Mouse (Mus musculus): Measurements from ENCODE around the gene Zfp697.

Zfp697 gene

GRCm38 (mm10) chr3:98382246-98382939 lies at the start of gene Zfp697:
TSS of gene Zfp697 (plus strand) at chr3:98382461.
- peak; percentile 87 for DNase-seq

DNA sequence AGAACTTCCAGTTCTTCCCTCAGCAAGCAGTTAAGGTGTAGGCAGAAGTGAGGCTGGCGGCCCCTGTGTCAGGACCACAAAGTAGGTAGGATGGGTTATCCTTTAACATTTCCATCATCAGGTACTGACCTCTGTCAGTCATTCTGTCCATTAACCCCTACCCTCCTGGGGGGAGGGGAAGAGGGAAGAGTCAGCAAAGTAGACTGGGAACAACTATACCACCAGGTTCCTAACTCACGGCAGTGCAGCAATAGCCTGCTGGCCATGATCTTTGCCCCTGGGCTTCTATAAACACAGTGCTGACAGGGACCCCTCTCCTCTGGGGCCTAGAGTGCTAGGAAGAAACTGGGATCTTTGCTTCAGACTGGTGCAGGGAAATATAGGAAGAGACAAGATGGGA lies 48.3 kb upstream of the Zfp697 start:
- DNase-seq, result no peak

DNA sequence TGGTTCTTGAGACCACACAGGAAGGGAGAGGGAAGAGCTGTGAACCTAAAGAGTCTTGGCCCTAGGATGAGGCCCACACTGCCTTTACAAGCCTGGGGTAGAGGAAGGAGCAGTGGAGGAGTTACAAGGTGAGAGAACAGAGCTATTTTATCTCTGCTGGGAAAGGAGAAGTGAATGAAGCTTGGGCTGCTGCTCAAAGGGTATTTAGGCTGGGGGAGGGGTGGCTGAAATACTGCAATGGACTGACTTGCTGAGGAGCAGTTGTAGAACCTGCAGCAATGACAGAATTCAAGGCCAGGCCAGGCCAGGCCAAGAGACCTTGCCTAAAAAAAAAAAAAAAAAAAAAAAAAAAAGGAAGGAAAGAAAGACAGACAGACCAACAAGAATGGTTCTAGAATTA lies 46.9 kb upstream of the Zfp697 start:
- no peak for DNase-seq

DNA sequence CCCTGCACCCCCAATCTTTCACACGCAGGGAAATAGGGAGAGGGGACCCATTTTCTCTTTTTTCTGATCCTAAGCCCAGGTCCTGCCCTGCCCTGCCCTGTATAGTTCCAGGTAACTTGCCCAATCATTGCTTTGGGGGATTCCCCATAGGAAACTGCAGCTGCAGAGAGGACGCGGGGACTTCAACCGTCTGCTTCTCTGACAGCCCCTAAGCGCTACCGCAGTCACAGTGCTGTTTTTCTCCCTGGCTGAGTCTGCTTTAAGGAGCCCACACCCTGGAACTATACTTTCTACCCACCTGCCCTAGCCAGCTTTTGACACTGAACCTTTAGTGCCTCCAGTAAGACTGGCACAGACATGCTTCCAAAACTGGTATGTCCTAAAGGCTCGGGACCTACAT lies 46.4 kb upstream of the Zfp697 start:
- no peak for DNase-seq

- peak; percentile 45 for DNase-seq
Measured at GRCm38 (mm10) chr3:98336661-98337654, 45.3 kb upstream of the Zfp697 start.

GRCm38 (mm10) chr3:98338584-98339041 lies 43.6 kb upstream of the Zfp697 start:
- DNase-seq, result peak; percentile 78

DNA sequence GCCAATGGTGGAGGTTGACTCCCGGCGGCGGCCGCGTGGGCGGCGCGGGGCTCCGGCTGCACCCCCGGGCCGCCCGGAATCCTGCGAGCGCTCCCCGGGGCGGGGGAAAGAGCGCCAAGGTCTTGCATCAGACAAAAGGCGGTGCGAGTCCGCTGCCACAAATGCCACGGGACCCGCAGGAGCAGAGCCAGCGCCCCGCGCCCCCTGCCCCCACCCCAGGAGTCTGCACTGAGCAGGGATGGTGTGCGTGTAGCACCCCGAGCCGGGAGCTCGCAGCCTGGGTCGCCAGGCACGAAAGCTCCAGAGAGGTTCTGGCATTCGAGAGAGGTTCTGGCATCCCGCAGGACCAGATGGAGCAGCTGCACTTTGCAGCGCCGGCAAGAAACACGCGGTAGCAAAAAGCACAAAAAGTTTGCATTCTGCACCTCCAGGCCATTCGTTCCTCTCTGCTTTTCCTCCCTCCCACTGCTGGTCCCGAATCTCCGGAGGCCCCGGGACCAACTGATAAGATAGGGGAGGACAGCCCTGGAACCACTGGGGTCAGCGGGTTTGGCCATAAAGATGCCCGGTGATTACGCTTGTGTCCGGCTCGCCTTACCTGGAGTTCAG lies 43.1 kb upstream of the Zfp697 start:
- peak; percentile 39 for DNase-seq

- DNase-seq, result peak; percentile 80
Measured at GRCm38 (mm10) chr3:98339706-98340109, 42.6 kb upstream of the Zfp697 start, which contains the start of gene Phgdh. TSS of gene Phgdh (minus strand) at chr3:98339990.

GRCm38 (mm10) chr3:98340818-98341594 lies 41.3 kb upstream of the Zfp697 start:
- no peak for DNase-seq

DNA sequence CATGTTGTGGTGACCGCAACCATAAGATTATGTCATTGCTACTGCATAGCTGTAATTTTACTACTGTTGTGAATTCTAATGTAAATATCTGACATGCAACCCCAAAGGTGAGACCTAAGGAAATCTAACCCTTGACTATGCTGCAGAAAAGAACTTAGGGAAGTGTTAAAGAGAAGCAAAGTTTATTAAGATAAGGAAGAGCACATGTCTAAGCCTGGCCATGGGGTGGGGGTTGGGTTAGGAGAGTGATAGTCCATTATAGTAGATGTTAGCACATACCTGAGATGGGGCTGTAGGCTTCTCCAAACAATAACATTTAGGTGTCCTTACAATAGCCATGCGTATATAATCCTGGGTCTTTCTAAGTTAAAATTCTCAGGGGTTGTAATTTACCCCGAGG lies 39.0 kb upstream of the Zfp697 start:
- no peak for DNase-seq

GRCm38 (mm10) chr3:98348106-98348505 lies 34.2 kb upstream of the Zfp697 start:
- peak; percentile 35 for DNase-seq

- DNase-seq, result no peak
Measured at GRCm38 (mm10) chr3:98348705-98349104, 33.6 kb upstream of the Zfp697 start.

- DNase-seq, result peak; percentile 92
Measured at GRCm38 (mm10) chr3:98353892-98354291, 28.4 kb upstream of the Zfp697 start.

DNA sequence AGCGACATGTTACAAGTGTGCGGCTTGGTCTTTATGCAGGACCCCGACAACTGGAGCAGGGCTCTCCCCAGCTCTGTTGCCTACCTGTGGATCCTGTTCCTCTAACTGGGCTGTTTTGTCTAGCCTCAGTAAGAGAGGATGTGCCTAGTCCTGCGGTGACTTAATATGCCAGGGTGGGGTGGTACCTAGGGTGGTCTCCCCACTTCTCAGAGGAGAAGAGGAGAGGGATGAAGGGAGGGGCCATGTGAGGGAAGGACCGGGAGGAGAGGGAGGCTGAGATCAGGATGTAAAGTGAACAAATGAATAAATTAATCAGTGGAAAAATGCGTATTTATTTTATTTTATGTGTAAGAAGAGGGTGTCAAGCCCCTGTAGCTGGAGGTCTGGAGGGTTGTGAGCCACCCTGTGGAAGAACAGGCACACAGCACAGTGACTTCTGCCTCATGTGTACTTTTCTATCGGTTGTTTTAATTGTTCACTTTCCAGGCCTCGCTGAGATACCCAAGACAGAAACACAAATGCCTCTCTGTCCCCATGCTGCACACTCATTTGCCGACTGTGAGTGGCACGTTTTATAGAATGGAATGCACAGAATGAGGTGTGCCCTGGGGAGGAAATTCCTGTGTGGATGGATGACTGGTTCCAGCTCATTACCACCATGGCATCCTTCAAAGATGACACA lies 26.8 kb upstream of the Zfp697 start:
- DNase-seq, result no peak

- no peak for DNase-seq
Measured at GRCm38 (mm10) chr3:98356026-98356365, 26.3 kb upstream of the Zfp697 start.

- no peak for DNase-seq
Measured at GRCm38 (mm10) chr3:98356632-98357370, 25.5 kb upstream of the Zfp697 start.

- DNase-seq, result peak; percentile 80
Measured at GRCm38 (mm10) chr3:98362753-98363152, 19.5 kb upstream of the Zfp697 start.

DNA sequence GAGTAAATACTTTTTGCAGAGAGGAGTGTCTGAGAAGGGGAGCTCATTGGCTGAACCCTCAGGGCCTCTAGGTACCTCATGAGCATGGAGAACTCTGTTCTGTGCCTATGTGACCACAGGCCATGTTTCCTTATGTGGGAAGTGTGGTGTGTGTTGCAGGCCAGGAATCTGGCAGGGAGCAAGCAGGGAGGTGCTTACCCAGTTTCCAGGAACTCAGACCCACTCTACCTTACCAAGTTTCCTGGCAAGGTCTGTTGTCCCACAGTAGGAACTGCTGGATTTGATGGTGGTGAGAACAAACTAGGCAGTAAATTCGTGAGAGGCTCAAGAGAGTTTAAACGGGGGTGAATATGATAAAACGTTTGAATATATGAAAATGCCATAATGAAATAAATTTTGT lies 16.2 kb upstream of the Zfp697 start:
- DNase-seq, result no peak

DNA sequence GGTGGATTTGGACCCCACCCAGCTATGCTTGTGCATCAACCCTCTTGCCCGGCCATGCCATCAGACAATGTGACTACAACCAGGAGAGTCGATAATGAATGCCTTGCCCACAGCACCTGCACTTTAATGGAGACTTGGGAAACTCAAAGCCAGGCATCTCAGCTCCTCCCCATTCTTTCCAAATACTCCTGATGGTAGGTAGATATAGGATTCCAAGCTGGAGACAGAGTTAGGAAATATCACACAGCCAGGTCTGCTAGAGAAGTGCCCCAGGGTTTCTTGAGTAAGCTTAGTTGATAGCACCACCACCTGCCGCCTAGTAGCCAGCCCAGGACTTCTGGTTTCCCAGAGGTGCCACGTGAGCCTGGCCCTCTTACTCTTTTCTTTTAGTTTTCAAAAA lies 15.4 kb upstream of the Zfp697 start:
- no peak for DNase-seq

GRCm38 (mm10) chr3:98368283-98368682 lies 14.0 kb upstream of the Zfp697 start:
- DNase-seq, result peak; percentile 21

DNA sequence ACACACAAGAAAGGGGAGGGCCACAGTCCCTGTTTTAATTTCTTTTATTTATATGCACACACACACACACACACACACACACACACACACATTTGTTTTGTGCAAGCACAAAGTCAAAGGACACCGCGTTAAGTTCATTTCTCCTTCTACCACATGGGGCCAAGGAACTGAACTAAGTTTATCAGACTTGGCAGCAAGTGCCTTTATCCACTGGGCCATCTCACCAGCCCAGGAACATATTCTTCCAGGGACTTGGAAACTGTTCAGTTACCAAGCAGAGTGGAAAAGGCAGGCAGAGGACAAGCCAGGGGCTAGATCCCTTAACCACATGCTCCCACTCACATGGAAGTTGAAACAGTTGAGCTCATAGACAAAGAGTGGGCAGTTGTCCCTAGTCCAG lies 13.5 kb upstream of the Zfp697 start:
- peak; percentile 23 for DNase-seq
